Comparison of ENCODE assay signal across 21 mouse cellular contexts in genomic region chr4:136898084-136898598, GRCm38 (mm10). TPM values are rescaled to one million over a fixed set of nuclear protein-coding genes. Genes with fewer than 3 reads are reported as not detected.
DNase-seq lines count a peak whose midpoint lies in the region; ATAC-seq and TF ChIP-seq lines count a peak whose summit lies in the region.
"Had no signal": no experiment of that assay in that cellular context is flagged by ENCODE, and none has a peak within 500 bp of the region (broad histone marks: within the 10 kb centered on the region; RNA-seq: fewer than 3 reads in every experiment).

No protein-coding gene starts in this region.

- no peak for TF ChIP-seq CTCF in liver, adult 2 months (IDR thresholded peaks at IDR 0.05; ENCODE audit: low read depth, low read length)
- no peak for TF ChIP-seq CTCF in ES-Bruce4 (IDR thresholded peaks at IDR 0.05; ENCODE audit: low read depth, low read length)
- TF ChIP-seq CTCF in bone marrow macrophage, adult 2 months (IDR thresholded peaks at IDR 0.05; ENCODE audit: low read depth, low read length) = peak; percentile 7; the same call in 1 of the 2 replicates

- H3K27me3 ChIP-seq in liver, adult 2 months (ENCODE audit: control insufficient read depth, insufficient read depth, low read length) = no peaks in the 10 kb centered on the region
- H3K27me3 ChIP-seq in liver, embryonic 11.5 days (replicated peaks; ENCODE audit: control insufficient read depth, insufficient read depth, low read length) = peaks cover 34% of the 10 kb centered on the region
- H3K27me3 ChIP-seq in ES-Bruce4 (ENCODE audit: control insufficient read depth, insufficient read depth, low read length, poor library complexity, severe bottlenecking) = no peaks in the 10 kb centered on the region

- 41% methylated on average over 9 of the region's 9 CpGs for WGBS in liver, adult 2 months
- WGBS in liver, embryonic 11.5 days = 62% methylated on average over 9 of the region's 9 CpGs
- WGBS in macrophage (ENCODE audit: missing documents) = 74% methylated on average over 9 of the region's 9 CpGs

- H3K4me3 ChIP-seq in liver, adult 2 months (ENCODE audit: insufficient read depth, low read depth, low read length) = peak overlapping the region; percentile 40
- no peak overlapping the region for H3K4me3 ChIP-seq in liver, embryonic 11.5 days (ENCODE audit: low read depth, low read length)
- H3K4me3 ChIP-seq in ES-Bruce4 (ENCODE audit: low read depth, low read length) (no peak overlapping the region), macrophage (ENCODE audit: inconsistent target) (peak overlapping the region; percentile 20)
- peak overlapping the region; percentile 62 for H3K4me3 ChIP-seq in bone marrow macrophage, adult 2 months (ENCODE audit: insufficient read depth, low read length)
- H3K4me3 ChIP-seq: embryonic facial prominence, embryonic 13.5 days; heart, adult 2 months; heart, embryonic 15.5 days; limb, embryonic 13.5 days; midbrain, embryonic 15.5 days had no signal

- peak; percentile 88 for TF ChIP-seq EP300 in ES-Bruce4 (IDR thresholded peaks at IDR 0.05; ENCODE audit: insufficient read depth, low read depth, low read length)

- ATAC-seq in liver, embryonic 11.5 days (replicated peaks; ENCODE audit: low FRiP score) = no peak
- ATAC-seq: midbrain, embryonic 15.5 days had no signal

- TF ChIP-seq POLR2A in liver, adult 2 months (IDR thresholded peaks at IDR 0.05; ENCODE audit: extremely low read depth, insufficient read depth, low read length) = no peak
- no peak for TF ChIP-seq POLR2A in ES-Bruce4 (IDR thresholded peaks at IDR 0.05; ENCODE audit: insufficient read depth, low read length)
- TF ChIP-seq POLR2A in bone marrow macrophage, adult 2 months (IDR thresholded peaks at IDR 0.05; ENCODE audit: borderline replicate concordance, low read depth, low read length) = no peak

- H3K27ac ChIP-seq in liver, adult 2 months (replicated peaks; ENCODE audit: insufficient read depth, low read depth, low read length) = peak overlapping the region; percentile 46
- H3K27ac ChIP-seq in liver, embryonic 11.5 days (ENCODE audit: low read depth, low read length) = no peak overlapping the region
- no peak overlapping the region for H3K27ac ChIP-seq in ES-Bruce4 (ENCODE audit: insufficient read depth, low read length)
- peak overlapping the region; percentile 27 for H3K27ac ChIP-seq in bone marrow macrophage, adult 2 months (ENCODE audit: insufficient read depth, low read depth, low read length)
- H3K27ac ChIP-seq in macrophage = peak overlapping the region; percentile 76
- H3K27ac ChIP-seq: embryonic facial prominence, embryonic 13.5 days; heart, adult 2 months; heart, embryonic 15.5 days; limb, embryonic 13.5 days; midbrain, embryonic 15.5 days had no signal

- no peaks in the 10 kb centered on the region for H3K4me1 ChIP-seq in liver, adult 2 months (ENCODE audit: control insufficient read depth, insufficient read depth, low read length)
- H3K4me1 ChIP-seq in liver, embryonic 11.5 days (replicated peaks; ENCODE audit: control insufficient read depth, insufficient read depth, low read length) = no peaks in the 10 kb centered on the region
- H3K4me1 ChIP-seq in ES-Bruce4 (ENCODE audit: control insufficient read depth, insufficient read depth, low read length) = peaks cover 11% of the 10 kb centered on the region
- peaks cover 48% of the 10 kb centered on the region for H3K4me1 ChIP-seq in bone marrow macrophage, adult 2 months (ENCODE audit: control insufficient read depth, insufficient read depth, low read length)
- H3K4me1 ChIP-seq: heart, embryonic 15.5 days had no signal

- no peak for DNase-seq in liver, adult 2 months (ENCODE audit: extremely low read depth, low read depth, low spot score)
- DNase-seq in liver, embryonic 11.5 days (ENCODE audit: low spot score) = no peak
- DNase-seq in cerebellum, postnatal 14 days = no peak
- no peak for DNase-seq in neural tube, embryonic 10.5 days (ENCODE audit: extremely low spot score, low spot score)
- DNase-seq: cerebellum, adult 2 months; kidney, postnatal 14 days; lung, embryonic 14.5 days; lung, postnatal 4 days; right cerebral cortex, adult 18-20 months; spleen, adult 18-20 months had no signal

- no peaks in the 10 kb centered on the region for H3K36me3 ChIP-seq in liver, adult 2 months (ENCODE audit: control insufficient read depth, insufficient read depth, low read length)
- H3K36me3 ChIP-seq in liver, embryonic 11.5 days (ENCODE audit: control insufficient read depth, insufficient read depth, low read length) = no peaks in the 10 kb centered on the region
- H3K36me3 ChIP-seq in ES-Bruce4 (ENCODE audit: control insufficient read depth, insufficient read depth, low read length, poor library complexity, severe bottlenecking) (no peaks in the 10 kb centered on the region), macrophage (ENCODE audit: inconsistent target) (no peaks in the 10 kb centered on the region)
- H3K36me3 ChIP-seq: embryonic facial prominence, embryonic 13.5 days; heart, embryonic 15.5 days; limb, embryonic 13.5 days; midbrain, embryonic 15.5 days had no signal

- no peaks in the 10 kb centered on the region for H3K79me2 ChIP-seq in liver, adult 2 months (ENCODE audit: control insufficient read depth, insufficient read depth, low read length)
- peaks cover 37% of the 10 kb centered on the region; the same call in 1 of the 2 replicates for H3K79me2 ChIP-seq in macrophage (ENCODE audit: inconsistent target)

- no peak overlapping the region for H3K4me2 ChIP-seq in liver, embryonic 11.5 days
- H3K4me2 ChIP-seq: embryonic facial prominence, embryonic 13.5 days; heart, embryonic 15.5 days; limb, embryonic 13.5 days; lung, embryonic 14.5 days; midbrain, embryonic 15.5 days had no signal

- H3K9me3 ChIP-seq in liver, embryonic 11.5 days (ENCODE audit: control insufficient read depth, low read length) = no peaks in the 10 kb centered on the region
- H3K9me3 ChIP-seq in ES-Bruce4 (replicated peaks; ENCODE audit: control insufficient read depth, insufficient read depth, low read length, poor library complexity, severe bottlenecking) = no peaks in the 10 kb centered on the region
- H3K9me3 ChIP-seq: embryonic facial prominence, embryonic 13.5 days; heart, embryonic 15.5 days; limb, embryonic 13.5 days; midbrain, embryonic 15.5 days had no signal

- peak overlapping the region; percentile 35; the same call in 1 of the 2 replicates for H3K9ac ChIP-seq in liver, adult 2 months (ENCODE audit: low read depth, low read length)
- no peak overlapping the region for H3K9ac ChIP-seq in liver, embryonic 11.5 days (ENCODE audit: low read depth, low read length)
- H3K9ac ChIP-seq in ES-Bruce4 (ENCODE audit: low read depth, poor library complexity, severe bottlenecking) = no peak overlapping the region
- H3K9ac ChIP-seq: embryonic facial prominence, embryonic 13.5 days; heart, embryonic 15.5 days; limb, embryonic 13.5 days; lung, embryonic 14.5 days; midbrain, embryonic 15.5 days had no signal

RNA-seq across cellular contexts. Expression of gene C1qa, which starts 0.5 kb away (rescaled TPM):
- 76.5 and 86.2 TPM in 2 replicates for total RNA-seq in liver, adult 2 months (2014; rRNA removed)
- 47.3 and 76.4 TPM in 2 replicates for polyA plus RNA-seq in liver, adult 2 months (2012; rRNA removed)
- polyA plus RNA-seq in liver, embryonic 11.5 days (2014; fragmentation: Nextera tagmentation; extraction: Ambion mirVana) = 32.5 and 37.8 TPM in 2 replicates
- polyA plus RNA-seq in ES-Bruce4 (2011; ENCODE audit: insufficient read depth, insufficient read length, low read depth, missing spikeins) (not detected in 2 replicates), macrophage (2018) (239 to 760 TPM (median 518 TPM) in 3 replicates)
- 1,983 and 2,039 TPM in 2 replicates for polyA plus RNA-seq in bone marrow macrophage, adult 2 months (2012; ENCODE audit: insufficient read depth, insufficient read length, missing spikeins)
- total RNA-seq in macrophage (2018; cell fraction: chromatin; rRNA removed) = 10 to 100 TPM in 23 of 26 experiments, 1 to 10 TPM in 3; 8.0 to 92.5 (median 31.4) TPM
- 100 to 1,000 TPM; 148 to 990 (median 381) TPM for total RNA-seq in macrophage (2018; cell fraction: cytosol; rRNA removed)
- 1,000 to 10,000 TPM in 1 of 26 experiments, 100 to 1,000 TPM in 23, 10 to 100 TPM in 2; 52.4 to 1,188 (median 312) TPM for total RNA-seq in macrophage (2018; cell fraction: nucleus; rRNA removed)
- total RNA-seq: ES-E14 had no signal

RNA-seq across cellular contexts. Expression of gene C1qc, which starts 5.3 kb away (rescaled TPM):
- total RNA-seq in liver, adult 2 months (2014; rRNA removed) = 82.9 and 89.6 TPM in 2 replicates
- 66.3 and 104 TPM in 2 replicates for polyA plus RNA-seq in liver, adult 2 months (2012; rRNA removed)
- 40.4 and 42.0 TPM in 2 replicates for polyA plus RNA-seq in liver, embryonic 11.5 days (2014; fragmentation: Nextera tagmentation; extraction: Ambion mirVana)
- polyA plus RNA-seq in ES-Bruce4 (2011; ENCODE audit: insufficient read depth, insufficient read length, low read depth, missing spikeins) (not detected in 2 replicates), macrophage (2018) (1,305 to 3,254 TPM (median 2,696 TPM) in 3 replicates)
- polyA plus RNA-seq in bone marrow macrophage, adult 2 months (2012; ENCODE audit: insufficient read depth, insufficient read length, missing spikeins) = 2,483 and 2,716 TPM in 2 replicates
- 100 to 1,000 TPM in 25 of 26 experiments, 10 to 100 TPM in 1; 95.1 to 327 (median 211) TPM for total RNA-seq in macrophage (2018; cell fraction: chromatin; rRNA removed)
- 1,000 to 10,000 TPM; 1,563 to 2,828 (median 2,236) TPM for total RNA-seq in macrophage (2018; cell fraction: cytosol; rRNA removed)
- total RNA-seq in macrophage (2018; cell fraction: nucleus; rRNA removed) = 1,000 to 10,000 TPM in 15 of 26 experiments, 100 to 1,000 TPM in 11; 316 to 2,031 (median 1,090) TPM
- total RNA-seq: common myeloid progenitor, adult 5-6 weeks; ES-E14 had no signal

RNA-seq across cellular contexts. Expression of gene C1qb, which starts 12.2 kb away (rescaled TPM):
- total RNA-seq in liver, adult 2 months (2014; rRNA removed) = 64.7 and 68.4 TPM in 2 replicates
- polyA plus RNA-seq in liver, adult 2 months (2012; rRNA removed) = 56.7 and 88.8 TPM in 2 replicates
- polyA plus RNA-seq in liver, embryonic 11.5 days (2014; fragmentation: Nextera tagmentation; extraction: Ambion mirVana) = 77.7 and 81.2 TPM in 2 replicates
- polyA plus RNA-seq in ES-Bruce4 (2011; ENCODE audit: insufficient read depth, insufficient read length, low read depth, missing spikeins) (not detected in 2 replicates), macrophage (2018) (3,433 to 4,548 TPM (median 3,856 TPM) in 3 replicates)
- 3,592 and 3,777 TPM in 2 replicates for polyA plus RNA-seq in bone marrow macrophage, adult 2 months (2012; ENCODE audit: insufficient read depth, insufficient read length, missing spikeins)
- 100 to 1,000 TPM; 113 to 414 (median 234) TPM for total RNA-seq in macrophage (2018; cell fraction: chromatin; rRNA removed)
- total RNA-seq in macrophage (2018; cell fraction: cytosol; rRNA removed) = 1,000 to 10,000 TPM; 2,302 to 3,667 (median 3,163) TPM
- total RNA-seq in macrophage (2018; cell fraction: nucleus; rRNA removed) = 1,000 to 10,000 TPM in 23 of 26 experiments, 100 to 1,000 TPM in 3; 409 to 2,296 (median 1,392) TPM
- total RNA-seq: ES-E14 had no signal

RNA-seq across cellular contexts. Expression of gene Epha8, which starts 58.5 kb away (rescaled TPM):
- total RNA-seq in liver, adult 2 months (2014; rRNA removed) = not detected in 2 replicates
- not detected in 2 replicates for polyA plus RNA-seq in liver, adult 2 months (2012; rRNA removed)
- polyA plus RNA-seq in liver, embryonic 11.5 days (2014; fragmentation: Nextera tagmentation; extraction: Ambion mirVana) = 0.21 and 0.22 TPM in 2 replicates
- 0.61 and 0.72 TPM in 2 replicates for polyA plus RNA-seq in ES-Bruce4 (2011; ENCODE audit: insufficient read depth, insufficient read length, low read depth, missing spikeins)
- not detected in 2 replicates for polyA plus RNA-seq in bone marrow macrophage, adult 2 months (2012; ENCODE audit: insufficient read depth, insufficient read length, missing spikeins)
- not detected for total RNA-seq in macrophage (2018; cell fraction: chromatin; rRNA removed)
- not detected for total RNA-seq in macrophage (2018; cell fraction: cytosol; rRNA removed)
- not detected for total RNA-seq in macrophage (2018; cell fraction: nucleus; rRNA removed)
- polyA plus RNA-seq in macrophage (2018) = not detected in 3 replicates
- total RNA-seq: common myeloid progenitor, adult 5-6 weeks; gastrocnemius, adult 8-10 months; heart, adult 2 months had no signal

Comparison
In these comparisons a context has a peak if more than half of its experiments do, and no peak if none do; other contexts are left out.
1. H3K27ac ChIP-seq: peak in liver, adult 2 months (single experiment), bone marrow macrophage, adult 2 months (single experiment) and macrophage (single experiment); none in liver, embryonic 11.5 days (single experiment) and ES-Bruce4 (single experiment).
2. H3K4me3 ChIP-seq: peak in liver, adult 2 months (single experiment), bone marrow macrophage, adult 2 months (single experiment) and macrophage (single experiment); none in liver, embryonic 11.5 days (single experiment) and ES-Bruce4 (single experiment).
3. RNA of gene C1qa, which starts 0.5 kb away (polyA plus RNA-seq): 1,983 to 2,039 TPM in bone marrow macrophage, adult 2 months, 239 to 760 TPM in macrophage, 47.3 to 76.4 TPM in liver, adult 2 months and 32.5 to 37.8 TPM in liver, embryonic 11.5 days; not detected in ES-Bruce4; every median in the first group is over 10 times any median in the second.
4. RNA of gene C1qc, which starts 5.3 kb away (polyA plus RNA-seq): 2,483 to 2,716 TPM in bone marrow macrophage, adult 2 months, 1,305 to 3,254 TPM in macrophage, 66.3 to 104 TPM in liver, adult 2 months and 40.4 to 42.0 TPM in liver, embryonic 11.5 days; not detected in ES-Bruce4; every median in the first group is over 10 times any median in the second.
5. RNA of gene C1qb, which starts 12.2 kb away (polyA plus RNA-seq): 3,592 to 3,777 TPM in bone marrow macrophage, adult 2 months, 3,433 to 4,548 TPM in macrophage, 56.7 to 88.8 TPM in liver, adult 2 months and 77.7 to 81.2 TPM in liver, embryonic 11.5 days; not detected in ES-Bruce4; every median in the first group is over 10 times any median in the second.